Mouse (Mus musculus): ENCODE results near the gene Arhgef17. TPM values are rescaled to one million over a fixed set of nuclear protein-coding genes. Genes with fewer than 3 reads are reported as not detected.

The Arhgef17 gene
- 1 to 10 TPM in 8 of 26 experiments, under 1 TPM in 17, not detected in 1; 0.19 to 2.7 (median 0.66) TPM for total RNA-seq (2018; cell fraction: chromatin; rRNA removed)
- under 1 TPM in 25 of 26 experiments, not detected in 1; 0.04 to 0.45 (median 0.19) TPM for total RNA-seq (2018; cell fraction: cytosol; rRNA removed)
- total RNA-seq (2018; cell fraction: nucleus; rRNA removed) = 1 to 10 TPM in 1 of 26 experiments, under 1 TPM in 25; 0.05 to 2.4 (median 0.28) TPM
- 0.15 to 0.20 TPM (median 0.17 TPM) in 3 replicates for polyA plus RNA-seq (2018)

DNA sequence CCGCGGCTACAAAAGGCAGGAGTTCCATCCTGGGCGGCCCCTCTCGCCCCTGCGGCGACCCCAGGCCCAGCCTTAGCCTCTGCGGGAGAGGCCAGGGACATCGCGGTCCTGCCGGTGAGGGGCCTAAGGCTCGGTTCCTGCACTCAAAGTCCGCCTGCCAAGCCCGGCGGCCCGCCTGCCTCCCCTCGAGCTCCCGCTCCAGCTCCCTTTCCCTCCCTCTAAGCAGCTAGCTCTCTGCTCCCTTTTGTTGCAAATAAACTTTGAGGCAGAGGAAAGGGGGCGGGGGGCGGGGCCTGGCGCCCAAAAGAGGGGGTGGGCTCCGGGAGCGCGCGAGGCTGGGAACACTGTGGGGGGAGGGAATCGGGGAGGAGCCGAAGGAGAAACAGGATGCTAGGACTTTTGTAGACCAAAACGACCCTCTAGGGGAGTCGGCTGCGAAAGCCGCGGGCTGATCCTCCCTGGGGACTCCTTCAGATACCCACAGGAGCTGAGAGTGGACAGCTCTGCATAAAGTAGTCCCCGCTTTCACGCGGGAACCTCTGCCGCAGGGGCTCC lies at the start of gene Arhgef17:
TSS of gene Arhgef17 (minus strand) at position 182 of the 555 bp plus-strand sequence.
- no peaks in the 10 kb centered on the region for H3K79me2 ChIP-seq (ENCODE audit: inconsistent target)
- under 1% methylated on average over 35 of the region's 35 CpGs for WGBS (ENCODE audit: missing documents)

DNA sequence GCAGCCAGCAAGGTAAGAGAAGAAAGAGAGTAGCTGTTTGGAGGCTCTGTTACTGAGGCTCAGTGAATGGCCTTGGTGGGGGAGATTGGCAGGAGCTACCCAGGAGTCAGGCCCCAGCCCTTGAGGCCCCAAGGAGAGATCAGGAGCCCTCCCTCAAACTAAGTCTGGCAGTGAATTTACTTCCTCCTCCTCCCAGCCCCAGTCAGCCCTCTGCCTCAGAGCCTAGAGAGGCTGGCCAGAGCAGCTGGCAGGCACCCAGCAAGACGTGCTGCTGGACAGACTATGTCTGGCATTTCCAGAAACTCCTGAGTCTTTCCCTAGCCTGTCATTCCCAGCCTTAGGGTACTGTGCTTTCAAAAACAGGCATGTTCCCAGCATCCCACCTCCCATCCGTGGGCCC lies 47.3 kb upstream of the Arhgef17 start:
- Histone ChIP-seq H3K27ac (no peak overlapping the region), H3K36me3 (ENCODE audit: inconsistent target) (no peaks in the 10 kb centered on the region), H3K4me3 (ENCODE audit: inconsistent target) (no peak overlapping the region), H3K79me2 (ENCODE audit: inconsistent target) (no peaks in the 10 kb centered on the region)
- 70% methylated on average over 2 of the region's 2 CpGs for WGBS (ENCODE audit: missing documents)

More for the DNA sequence above, at the start of gene Arhgef17:
- Histone ChIP-seq H3K4me3 (ENCODE audit: inconsistent target) (peak within 1 kb of the TSS; percentile 22), H3K27ac (no peak within 1 kb of the TSS), H3K36me3 (ENCODE audit: inconsistent target) (peaks cover 2% of the 10 kb centered on the region; the same call in 1 of the 2 replicates)

DNA sequence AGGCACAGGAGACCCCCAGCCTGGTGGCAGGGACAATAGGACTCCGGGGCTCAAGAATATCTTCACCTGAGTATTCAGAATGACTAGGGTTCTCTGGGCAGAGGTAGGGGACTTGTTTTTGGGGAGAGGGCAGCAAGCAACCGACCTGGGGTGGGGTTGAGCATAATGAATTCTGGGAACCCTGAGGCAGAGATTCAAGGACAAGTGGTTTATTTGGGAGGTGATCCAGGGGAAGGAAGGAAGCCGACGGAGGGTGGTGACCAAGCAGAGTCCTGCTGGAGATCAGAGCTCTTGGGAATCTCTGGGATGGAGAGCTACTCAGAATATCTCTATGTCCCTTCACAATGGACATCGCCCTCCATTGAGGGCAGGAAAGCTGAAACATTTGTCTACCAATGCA lies 46.3 kb upstream of the Arhgef17 start:
- Histone ChIP-seq H3K4me3 (ENCODE audit: inconsistent target) (no peak overlapping the region), H3K27ac (no peak overlapping the region), H3K79me2 (ENCODE audit: inconsistent target) (no peaks in the 10 kb centered on the region), H3K36me3 (ENCODE audit: inconsistent target) (no peaks in the 10 kb centered on the region)
- 92% methylated on average over 5 of the region's 5 CpGs for WGBS (ENCODE audit: missing documents)

DNA sequence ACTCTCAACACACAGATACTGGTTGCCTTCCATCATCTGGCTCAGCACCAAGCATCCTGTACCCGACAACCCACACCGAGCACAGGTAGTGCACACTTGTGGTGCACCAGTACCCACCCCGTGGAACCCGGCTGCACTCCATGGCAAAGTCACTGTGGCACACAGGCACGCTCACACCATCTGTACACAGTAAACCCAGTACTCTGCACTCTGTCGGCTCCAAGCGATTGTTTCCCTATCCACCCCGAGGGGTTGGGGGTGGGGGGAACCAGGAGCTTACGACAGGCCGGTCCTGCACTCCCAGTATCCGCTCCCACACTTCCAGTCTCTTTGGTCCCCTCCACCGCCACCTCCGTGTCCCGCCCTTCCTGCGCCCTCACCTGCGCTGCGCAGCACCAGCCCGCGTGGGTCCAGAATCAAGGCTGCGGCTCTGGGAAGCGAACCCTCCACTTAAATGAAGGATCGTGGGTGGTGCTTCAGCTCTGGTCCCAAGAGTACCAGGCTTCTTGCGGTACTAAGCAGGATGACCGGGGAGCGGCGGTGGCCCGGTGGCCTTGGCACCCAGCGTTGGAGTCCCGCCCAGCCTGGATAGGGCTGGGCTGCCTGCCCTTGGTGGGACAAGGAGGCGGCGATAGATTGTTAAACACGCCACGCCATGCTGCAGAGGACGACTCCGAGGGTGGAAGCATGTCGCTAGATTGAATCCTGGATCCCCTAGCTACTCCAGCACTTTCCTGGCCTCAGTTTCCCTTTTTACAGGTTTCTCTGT lies 42.4 kb upstream of the Arhgef17 start, which contains the start of gene P2ry6:
TSS of gene P2ry6 (minus strand) at position 515 of the 769 bp plus-strand sequence.
- H3K79me2 ChIP-seq (ENCODE audit: inconsistent target) = no peaks in the 10 kb centered on the region
- H3K36me3 ChIP-seq (ENCODE audit: inconsistent target) = no peaks in the 10 kb centered on the region
- 23% methylated on average over 36 of the region's 36 CpGs for WGBS (ENCODE audit: missing documents)
- H3K4me3 ChIP-seq (ENCODE audit: inconsistent target) = no peak within 1 kb of the TSS
- H3K27ac ChIP-seq = no peak within 1 kb of the TSS

DNA sequence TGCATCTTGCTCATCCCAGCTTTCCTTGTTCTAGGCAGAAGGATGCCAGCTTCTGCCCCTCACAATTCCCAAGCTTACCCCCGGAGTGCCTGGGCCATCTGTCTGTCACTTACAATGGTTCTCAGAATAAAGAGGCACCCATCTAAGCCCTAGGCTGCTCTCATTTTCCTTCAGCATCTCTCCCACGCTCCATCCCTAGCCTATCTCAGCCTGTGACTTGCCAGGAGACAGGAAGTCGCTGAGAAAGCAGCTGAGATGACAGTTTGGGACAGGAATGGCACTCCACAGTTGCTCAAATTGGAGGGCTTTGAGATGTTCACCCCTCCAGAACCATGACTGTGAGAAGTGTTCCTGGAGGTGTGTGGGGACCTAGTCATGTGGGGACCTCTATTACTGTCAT lies 41.0 kb upstream of the Arhgef17 start:
- H3K27ac ChIP-seq = no peak overlapping the region
- no peak overlapping the region for H3K4me3 ChIP-seq (ENCODE audit: inconsistent target)
- no peaks in the 10 kb centered on the region for H3K36me3 ChIP-seq (ENCODE audit: inconsistent target)
- no peaks in the 10 kb centered on the region for H3K79me2 ChIP-seq (ENCODE audit: inconsistent target)
- WGBS (ENCODE audit: missing documents) = 92% methylated on average over 3 of the region's 3 CpGs

DNA sequence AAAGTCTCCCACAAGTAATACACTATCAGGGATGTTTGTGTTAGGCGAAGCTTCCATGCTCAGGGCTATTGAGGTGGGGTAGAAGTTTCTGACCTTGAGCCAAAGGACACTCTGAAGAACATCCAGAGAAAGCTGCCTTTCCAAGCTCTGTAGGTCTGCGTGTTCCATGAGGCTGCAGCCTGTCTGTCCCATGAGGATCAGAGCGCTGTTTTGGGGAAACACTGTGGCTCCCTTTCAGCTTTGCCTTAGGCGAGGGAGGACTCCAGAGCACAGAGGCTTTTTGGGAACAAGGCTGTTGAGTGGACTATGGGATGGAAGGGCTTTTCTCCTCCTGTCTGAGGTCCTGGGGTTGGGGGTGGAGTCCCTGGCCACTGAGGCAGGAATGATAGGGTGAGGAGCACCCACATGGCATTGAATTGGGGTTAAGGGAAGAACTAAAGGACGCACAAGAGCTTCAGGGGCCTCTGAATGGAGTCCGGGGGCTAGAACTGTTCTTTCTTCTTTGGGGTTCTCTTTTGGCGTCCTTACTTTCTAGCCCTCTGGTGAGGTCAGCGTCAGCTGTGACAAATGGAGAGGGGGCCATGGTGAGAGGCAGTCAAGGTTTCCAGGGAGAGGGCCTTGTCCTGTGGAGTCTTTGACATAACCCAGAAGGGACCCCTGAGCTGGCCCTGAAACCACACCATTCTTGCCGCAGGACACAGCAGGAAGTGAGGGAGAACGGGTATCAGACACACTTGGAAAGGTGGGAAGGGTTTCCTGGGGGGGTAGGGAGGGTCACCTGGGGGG lies 37.2 kb upstream of the Arhgef17 start:
- H3K4me3 ChIP-seq (ENCODE audit: inconsistent target) = no peak overlapping the region
- H3K79me2 ChIP-seq (ENCODE audit: inconsistent target) = peaks cover 9% of the 10 kb centered on the region
- no peaks in the 10 kb centered on the region for H3K36me3 ChIP-seq (ENCODE audit: inconsistent target)
- no peak overlapping the region for H3K27ac ChIP-seq
- WGBS (ENCODE audit: missing documents) = 93% methylated on average over 10 of the region's 10 CpGs

DNA sequence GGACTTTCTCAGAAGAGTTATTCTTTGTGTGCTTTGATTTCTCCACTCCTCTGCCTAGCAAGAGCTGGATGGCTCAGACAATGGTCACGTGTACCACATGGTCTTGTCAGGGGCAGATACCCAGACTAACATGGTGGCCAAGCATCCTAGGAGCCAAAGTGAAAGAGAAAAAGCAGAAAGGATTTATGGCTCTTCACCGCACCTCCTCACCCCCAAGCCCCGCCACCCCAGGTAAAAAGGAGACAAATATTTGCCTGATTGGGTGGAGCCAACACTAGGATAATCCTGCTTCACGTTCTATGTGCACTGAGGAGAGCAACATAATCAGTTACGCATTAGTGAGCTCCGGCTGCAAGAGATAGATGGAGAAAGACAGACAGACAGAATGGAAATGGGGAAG lies 36.5 kb upstream of the Arhgef17 start:
- WGBS (ENCODE audit: missing documents) = 93% methylated on average over 6 of the region's 6 CpGs
- Histone ChIP-seq H3K4me3 (ENCODE audit: inconsistent target) (no peak overlapping the region), H3K27ac (no peak overlapping the region), H3K79me2 (ENCODE audit: inconsistent target) (peaks cover 15% of the 10 kb centered on the region), H3K36me3 (ENCODE audit: inconsistent target) (no peaks in the 10 kb centered on the region)

DNA sequence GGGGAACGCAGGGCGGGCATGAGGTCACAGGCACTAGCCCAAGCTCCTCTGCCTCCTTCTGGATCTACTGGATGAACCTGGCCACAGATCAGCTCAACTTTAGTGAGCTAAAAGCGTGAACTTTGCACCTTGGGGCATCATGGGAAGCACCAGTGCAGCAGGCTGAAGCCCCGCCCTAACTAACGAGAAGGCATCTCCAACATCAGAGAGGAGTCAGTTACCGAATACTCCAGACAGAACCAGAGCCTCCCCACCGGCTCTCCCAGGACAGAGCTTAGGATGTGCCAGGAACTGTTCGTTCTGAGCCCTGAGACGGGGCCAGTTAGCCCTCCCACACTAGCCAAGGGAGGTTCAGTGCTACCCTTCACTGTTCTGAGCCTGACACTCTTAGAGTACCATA lies 35.9 kb upstream of the Arhgef17 start:
- H3K36me3 ChIP-seq (ENCODE audit: inconsistent target) = no peaks in the 10 kb centered on the region
- H3K4me3 ChIP-seq (ENCODE audit: inconsistent target) = no peak overlapping the region
- peaks cover 21% of the 10 kb centered on the region for H3K79me2 ChIP-seq (ENCODE audit: inconsistent target)
- H3K27ac ChIP-seq = no peak overlapping the region
- 88% methylated on average over 9 of the region's 9 CpGs for WGBS (ENCODE audit: missing documents)

DNA sequence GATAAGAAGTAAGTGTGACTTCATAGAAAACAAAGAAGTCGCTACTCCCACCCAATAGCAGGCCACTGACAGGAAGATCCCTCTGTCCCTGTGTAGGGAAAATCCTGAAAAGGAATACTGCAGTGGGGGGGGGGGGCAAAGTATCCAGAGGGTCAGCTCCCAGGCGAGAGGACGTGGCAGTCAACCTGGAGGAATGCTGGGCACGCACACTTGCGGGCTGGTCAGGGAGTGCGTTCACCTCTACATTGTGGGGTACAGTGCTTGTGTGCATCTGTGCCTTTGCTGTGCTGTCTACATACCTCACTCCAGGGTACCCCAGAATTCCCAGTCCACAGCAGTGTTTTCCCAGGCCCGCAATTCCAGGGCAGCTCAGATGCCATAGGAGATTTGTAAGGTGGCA lies 34.1 kb upstream of the Arhgef17 start:
- H3K79me2 ChIP-seq (ENCODE audit: inconsistent target) = peaks cover 39% of the 10 kb centered on the region
- no peak overlapping the region for H3K27ac ChIP-seq
- 93% methylated on average over 7 of the region's 7 CpGs for WGBS (ENCODE audit: missing documents)
- no peaks in the 10 kb centered on the region for H3K36me3 ChIP-seq (ENCODE audit: inconsistent target)
- H3K4me3 ChIP-seq (ENCODE audit: inconsistent target) = no peak overlapping the region

DNA sequence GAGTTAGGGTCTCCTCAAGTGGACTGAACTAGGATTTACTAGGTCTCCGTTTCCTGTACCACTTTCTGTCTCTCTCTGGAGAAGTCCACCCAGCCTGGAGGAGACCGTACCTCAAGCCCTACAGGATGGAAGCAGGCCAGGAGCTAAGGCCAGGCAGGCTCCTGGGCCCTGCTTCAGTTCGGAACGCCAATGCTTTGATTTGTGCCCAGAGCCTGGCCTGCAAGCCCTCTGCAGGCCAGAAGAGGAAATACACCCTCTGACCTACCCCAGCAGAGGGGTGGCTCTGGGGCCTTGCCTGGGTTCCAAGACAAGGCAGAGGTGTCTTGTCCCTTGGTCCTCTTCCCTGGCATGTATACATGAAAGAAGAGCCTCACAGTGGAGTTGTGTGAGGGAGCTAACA lies 33.2 kb upstream of the Arhgef17 start:
- WGBS (ENCODE audit: missing documents) = 37% methylated on average over 4 of the region's 4 CpGs
- no peaks in the 10 kb centered on the region for H3K36me3 ChIP-seq (ENCODE audit: inconsistent target)
- H3K79me2 ChIP-seq (ENCODE audit: inconsistent target) = peaks cover 48% of the 10 kb centered on the region
- H3K27ac ChIP-seq = peak overlapping the region; percentile 93
- no peak overlapping the region for H3K4me3 ChIP-seq (ENCODE audit: inconsistent target)

DNA sequence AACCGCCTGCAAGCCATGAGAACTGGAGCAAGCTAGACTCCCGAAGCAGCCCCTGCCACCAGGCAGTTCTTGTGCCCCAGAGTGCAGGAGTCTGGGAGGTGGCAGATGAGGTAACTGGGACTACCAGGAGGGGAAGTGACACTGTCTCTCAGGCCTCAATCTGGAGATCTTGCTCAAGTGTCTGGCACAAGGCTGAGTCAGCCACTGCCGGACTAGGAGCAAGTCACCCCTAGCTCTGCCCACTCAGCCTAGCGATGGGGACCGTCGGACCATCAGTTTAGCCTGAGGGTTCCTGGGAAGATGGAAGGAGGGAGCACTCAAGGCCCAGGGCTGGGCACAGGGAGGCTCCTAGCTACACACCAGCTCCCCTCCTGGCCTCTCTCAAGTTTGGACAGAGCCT lies 32.3 kb upstream of the Arhgef17 start:
- peaks cover 57% of the 10 kb centered on the region for H3K79me2 ChIP-seq (ENCODE audit: inconsistent target)
- peaks cover 4% of the 10 kb centered on the region for H3K36me3 ChIP-seq (ENCODE audit: inconsistent target)
- WGBS (ENCODE audit: missing documents) = 7% methylated on average over 6 of the region's 6 CpGs
- H3K27ac ChIP-seq = peak overlapping the region; percentile 93
- peak overlapping the region; percentile 65 for H3K4me3 ChIP-seq (ENCODE audit: inconsistent target)

DNA sequence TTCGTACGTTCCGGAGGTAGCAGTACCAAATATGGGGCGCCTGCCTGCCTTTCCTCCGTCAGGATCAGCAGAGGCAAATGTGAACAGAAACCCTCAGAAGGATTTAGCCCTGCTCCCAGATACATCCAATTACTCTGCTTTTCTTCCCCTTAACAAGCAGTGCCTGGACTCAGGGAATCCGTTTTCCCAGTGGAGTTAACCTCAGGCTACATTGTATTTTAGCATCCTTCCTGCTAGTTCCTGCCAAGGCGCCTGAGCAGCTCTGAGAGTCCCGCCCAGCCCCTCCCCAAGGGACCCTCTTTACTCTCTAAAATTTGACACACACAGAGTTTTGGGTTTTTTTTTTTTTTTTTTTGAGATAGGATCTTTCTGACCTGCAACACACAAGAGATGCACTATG lies 31.5 kb upstream of the Arhgef17 start:
- Histone ChIP-seq H3K27ac (peak overlapping the region; percentile 93), H3K79me2 (ENCODE audit: inconsistent target) (peaks cover 65% of the 10 kb centered on the region)

DNA sequence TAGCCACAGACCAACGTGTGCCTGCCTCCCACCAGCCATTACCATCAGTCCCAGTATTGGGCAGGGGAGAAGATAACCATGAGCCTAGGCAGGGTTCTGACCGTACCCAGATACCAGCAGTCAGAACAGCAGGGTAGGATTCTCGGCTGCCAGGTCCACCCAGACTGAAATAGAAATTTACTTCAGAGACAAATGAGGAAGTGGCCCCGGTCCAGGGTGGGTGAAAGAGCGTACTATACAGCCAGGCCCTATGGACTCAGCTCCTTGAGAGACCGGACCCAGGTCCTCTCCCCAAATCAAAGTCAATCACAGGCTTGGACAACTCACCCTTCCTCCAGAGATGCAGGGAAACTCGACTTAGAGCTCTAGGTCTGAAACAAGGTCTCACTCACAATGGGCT lies 29.2 kb upstream of the Arhgef17 start:
- peak overlapping the region; percentile 93 for H3K27ac ChIP-seq
- 2% methylated on average over 6 of the region's 7 CpGs for WGBS (ENCODE audit: missing documents)
- peak overlapping the region; percentile 65 for H3K4me3 ChIP-seq (ENCODE audit: inconsistent target)
- H3K36me3 ChIP-seq (ENCODE audit: inconsistent target) = peaks cover 34% of the 10 kb centered on the region
- peaks cover 88% of the 10 kb centered on the region for H3K79me2 ChIP-seq (ENCODE audit: inconsistent target)

More for the DNA sequence above, 31.5 kb upstream of the Arhgef17 start:
- WGBS (ENCODE audit: missing documents) = 86% methylated on average over 8 of the region's 8 CpGs
- Histone ChIP-seq H3K36me3 (ENCODE audit: inconsistent target) (peaks cover 12% of the 10 kb centered on the region), H3K4me3 (ENCODE audit: inconsistent target) (peak overlapping the region; percentile 65)

DNA sequence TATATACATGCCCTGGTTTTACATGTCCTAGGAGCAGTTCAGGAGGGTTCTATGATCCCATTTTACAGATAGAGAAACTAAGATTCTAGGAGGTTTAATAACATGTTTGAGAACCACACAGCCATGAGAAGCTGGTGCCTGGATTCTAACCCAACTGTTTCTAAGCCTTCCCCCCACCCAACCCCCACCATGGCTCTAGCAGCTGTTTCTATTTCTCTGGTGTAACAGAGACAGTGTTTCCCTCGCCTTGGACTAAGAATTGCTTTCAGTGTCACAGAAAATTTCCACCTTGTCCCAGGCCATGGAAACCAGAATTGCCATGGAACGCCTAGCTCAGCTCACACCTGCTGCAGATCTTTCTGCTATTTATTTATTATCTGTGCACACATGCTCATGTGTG lies 28.6 kb upstream of the Arhgef17 start:
- 88% methylated on average over 2 of the region's 2 CpGs for WGBS (ENCODE audit: missing documents)
- Histone ChIP-seq H3K27ac (peak overlapping the region; percentile 93), H3K4me3 (ENCODE audit: inconsistent target) (peak overlapping the region; percentile 65), H3K36me3 (ENCODE audit: inconsistent target) (peaks cover 41% of the 10 kb centered on the region), H3K79me2 (ENCODE audit: inconsistent target) (peaks cover 95% of the 10 kb centered on the region)
